Mouse (Mus musculus): ENCODE measurements at regions not wholly inside any gene's neighbourhood (a gene's known extent, or its start where the extent isn't known, plus 50 kb on each side); places are given as distances from the start of the nearest gene placed in this dataset.

DNA sequence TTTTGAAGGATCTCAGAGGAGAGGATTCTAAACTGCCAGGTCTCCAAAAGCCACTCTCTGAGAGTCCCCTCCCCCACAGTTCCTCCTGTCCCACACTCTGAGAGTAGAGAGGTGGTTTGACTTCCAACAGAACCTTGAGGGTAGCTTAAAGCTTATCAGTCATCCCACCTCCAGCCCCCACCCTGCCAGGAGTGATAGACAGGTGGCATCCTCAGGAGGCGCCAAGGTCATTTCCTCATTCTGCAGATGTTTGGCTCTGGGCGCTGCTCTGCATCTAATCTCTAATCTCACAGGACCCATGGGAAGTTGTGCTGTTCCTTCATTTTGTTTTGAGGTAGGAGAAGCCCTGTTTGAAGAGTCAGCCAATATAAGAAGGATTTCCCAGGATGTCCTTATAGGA lies 96.2 kb downstream of the Hes1 start:
- no peak for DNase-seq

DNA sequence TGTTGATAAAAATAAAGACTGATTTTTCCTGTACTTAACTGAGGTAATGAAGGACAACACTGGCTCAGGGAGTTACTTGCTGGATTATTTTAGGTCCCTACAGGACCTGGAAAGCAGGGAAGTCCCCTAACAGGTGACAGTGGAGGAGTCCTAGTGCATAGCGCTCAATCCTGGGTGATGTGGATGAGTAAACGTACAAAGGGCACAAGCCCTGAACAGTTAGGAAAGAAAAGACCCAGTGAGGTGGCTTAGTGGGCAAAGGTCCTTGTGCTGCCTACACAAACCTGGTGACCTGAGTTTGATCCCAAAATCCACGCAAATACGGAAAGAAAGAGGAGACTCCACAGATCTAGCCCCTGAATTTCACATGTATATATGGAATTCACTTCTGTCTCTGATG lies 99.1 kb downstream of the Hes1 start:
- no peak for DNase-seq

DNA sequence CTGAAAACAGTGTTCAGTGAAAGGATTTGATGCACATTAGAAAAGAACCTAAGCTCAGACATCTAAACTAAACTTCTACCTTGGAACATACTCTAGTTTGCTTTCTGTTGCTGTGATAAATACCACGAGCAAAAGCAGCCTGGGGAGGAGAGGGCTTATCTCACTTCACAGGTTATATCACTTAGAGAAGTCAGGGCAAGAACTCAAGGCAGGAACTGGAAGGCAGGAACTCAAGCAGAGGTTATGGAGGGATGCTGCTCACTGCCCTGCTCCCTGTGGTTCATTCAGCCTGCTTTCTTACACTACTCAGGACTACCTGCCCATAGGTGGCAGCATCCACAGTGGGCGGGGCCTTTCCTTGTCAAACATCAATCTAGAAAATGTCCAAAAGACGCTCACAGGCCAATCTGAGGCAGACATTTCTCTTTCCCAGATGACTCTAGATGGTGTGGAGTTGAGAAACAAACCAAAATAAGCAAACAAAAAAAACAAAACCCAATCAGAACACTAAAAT lies 101.5 kb downstream of the Hes1 start:
- no peak for DNase-seq

DNA sequence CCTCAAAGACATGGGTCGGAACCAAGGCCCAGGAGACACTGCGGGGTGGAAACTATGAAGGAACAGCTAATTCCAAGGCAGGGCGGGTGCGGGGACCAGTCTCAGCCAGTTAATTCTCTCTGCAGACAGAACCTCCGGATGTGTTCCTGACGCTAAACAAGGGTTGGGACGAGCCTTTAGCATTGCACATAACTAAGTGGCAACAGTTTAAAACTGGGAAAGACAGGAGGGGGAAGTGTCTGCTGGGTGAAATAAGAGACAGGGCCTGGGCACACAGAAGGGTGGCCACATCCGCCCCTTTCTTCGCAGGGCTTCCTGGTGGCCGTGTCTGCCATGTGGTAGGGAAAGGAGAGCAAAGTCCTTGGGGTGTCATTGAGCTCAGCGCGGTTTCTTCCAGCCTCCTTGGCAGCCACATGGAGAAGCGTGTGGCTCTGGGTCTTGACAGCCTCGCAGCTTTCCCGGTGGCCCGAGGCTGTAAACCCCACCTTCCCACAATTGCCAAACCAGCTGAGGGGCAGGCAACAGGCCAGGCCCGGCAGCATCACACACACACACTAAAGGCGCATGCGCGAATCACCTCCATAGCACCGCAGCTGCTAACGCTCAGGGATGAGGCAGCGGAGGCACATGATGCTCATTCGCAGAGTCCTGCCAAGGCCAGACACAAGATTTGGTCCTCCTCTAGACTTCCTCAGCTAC lies 95.8 kb downstream of the Cpn2 start:
- DNase-seq = peak; percentile 47

DNA sequence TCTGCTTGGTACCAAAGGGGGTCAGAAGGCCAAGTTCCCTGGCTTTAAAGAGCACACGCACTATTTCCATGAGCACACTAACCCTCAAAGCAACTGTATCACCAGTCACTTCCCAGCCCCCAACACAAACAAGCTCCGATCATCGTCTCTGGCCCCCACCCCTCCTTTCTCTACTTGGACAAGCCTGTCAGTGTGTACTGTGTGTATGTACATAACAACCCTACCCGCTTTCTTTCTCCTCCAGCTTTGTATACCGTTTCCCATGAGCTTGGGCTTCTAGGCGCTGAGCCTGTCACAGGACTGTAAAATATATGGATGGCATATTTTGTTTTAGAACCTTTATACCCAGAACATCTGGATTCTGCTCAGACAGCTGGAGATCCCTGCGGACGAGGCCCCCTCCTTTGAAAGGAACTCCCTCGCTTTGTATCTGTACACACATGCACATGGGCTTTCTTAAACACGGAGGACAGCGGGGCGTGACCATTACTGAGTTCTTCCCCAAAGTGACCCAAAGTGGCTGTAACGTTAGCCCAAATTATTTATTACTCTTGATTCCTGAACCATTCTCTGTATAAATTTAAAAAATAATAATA lies 95.1 kb downstream of the Cpn2 start:
- DNase-seq = no peak

DNA sequence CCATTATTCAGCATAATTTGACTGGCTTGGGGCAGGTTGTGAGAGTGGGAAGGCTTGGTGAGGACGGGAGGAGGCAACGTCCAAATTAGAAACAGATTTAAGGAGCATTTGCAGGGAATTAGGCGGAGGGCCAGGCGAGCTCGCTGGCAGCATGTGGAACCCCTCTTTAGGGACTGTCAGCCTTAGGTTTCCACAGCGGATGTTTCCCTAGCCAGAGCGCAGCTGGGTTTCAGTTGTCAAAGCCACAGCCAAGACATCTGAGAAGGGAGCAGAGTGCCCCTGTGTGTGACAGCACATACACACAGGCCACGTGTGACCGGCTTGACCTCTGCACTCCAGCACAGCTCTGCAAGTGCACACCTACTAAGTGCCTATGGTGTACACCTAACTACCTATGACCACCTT lies 94.5 kb downstream of the Cpn2 start:
- DNase-seq = peak; percentile 48

DNA sequence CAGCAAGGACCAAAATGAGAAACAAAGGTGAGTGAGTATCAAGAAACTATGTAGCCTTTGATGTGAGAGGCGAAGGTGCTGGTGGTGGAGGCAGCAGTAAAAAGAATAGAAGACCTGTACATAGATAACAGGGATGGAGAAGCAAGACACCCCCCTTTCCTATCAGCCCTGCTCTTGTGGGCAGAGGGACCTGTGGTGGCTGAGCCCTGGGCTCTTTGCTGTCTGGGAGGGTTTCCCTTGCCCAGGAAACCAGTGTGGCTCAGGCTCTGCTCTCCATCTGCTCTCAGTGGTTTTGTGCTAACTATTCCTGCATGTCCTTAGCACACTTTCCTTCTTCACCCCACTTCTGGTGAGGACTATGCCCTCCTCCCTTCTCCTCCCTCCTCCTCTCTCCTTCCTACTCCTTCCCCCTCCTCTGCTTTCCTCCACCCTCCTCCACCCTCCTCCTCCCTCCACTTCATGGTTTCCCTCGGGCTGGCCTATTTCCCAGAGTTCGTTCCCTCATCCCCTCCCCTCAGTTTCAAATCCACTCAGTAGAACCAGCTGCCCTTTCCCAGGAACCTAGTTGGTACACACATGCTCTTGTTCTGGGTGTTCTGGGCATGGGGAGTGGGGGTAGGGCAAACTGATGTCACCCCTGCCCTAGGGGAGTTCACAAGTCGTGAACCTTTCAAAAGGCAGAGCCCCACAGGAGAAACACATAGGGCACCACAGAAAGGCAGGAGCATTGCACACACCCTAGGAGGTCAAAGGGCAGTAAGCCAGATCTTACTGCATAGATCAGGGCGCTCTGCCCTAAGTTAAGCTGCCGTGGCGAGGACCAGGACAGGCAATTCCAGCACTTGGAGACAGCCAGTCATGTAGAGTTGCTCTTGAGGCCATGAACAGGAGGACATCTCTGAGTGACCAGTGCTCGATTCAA lies 93.1 kb downstream of the Cpn2 start:
- no peak for DNase-seq

DNA sequence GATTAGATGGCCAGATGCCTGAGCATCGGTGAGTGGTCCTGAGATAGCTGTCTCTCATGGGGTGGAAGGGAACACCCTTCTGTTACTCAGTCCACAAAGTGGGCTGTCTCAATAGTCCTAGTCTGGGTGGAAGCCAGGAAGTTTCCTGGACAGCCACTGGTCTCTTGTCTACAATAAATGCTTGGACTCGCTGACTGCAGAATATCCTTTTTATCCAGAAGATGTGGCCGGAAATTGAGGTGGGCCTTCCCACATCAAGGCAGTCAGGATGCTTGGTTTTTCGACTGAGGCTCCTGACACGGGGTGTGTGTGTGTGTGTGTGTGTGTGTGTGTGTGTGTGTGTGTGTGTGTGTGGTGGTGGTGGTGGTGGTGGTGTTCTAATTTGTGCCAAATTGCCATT lies 91.0 kb downstream of the Cpn2 start:
- no peak for DNase-seq

DNA sequence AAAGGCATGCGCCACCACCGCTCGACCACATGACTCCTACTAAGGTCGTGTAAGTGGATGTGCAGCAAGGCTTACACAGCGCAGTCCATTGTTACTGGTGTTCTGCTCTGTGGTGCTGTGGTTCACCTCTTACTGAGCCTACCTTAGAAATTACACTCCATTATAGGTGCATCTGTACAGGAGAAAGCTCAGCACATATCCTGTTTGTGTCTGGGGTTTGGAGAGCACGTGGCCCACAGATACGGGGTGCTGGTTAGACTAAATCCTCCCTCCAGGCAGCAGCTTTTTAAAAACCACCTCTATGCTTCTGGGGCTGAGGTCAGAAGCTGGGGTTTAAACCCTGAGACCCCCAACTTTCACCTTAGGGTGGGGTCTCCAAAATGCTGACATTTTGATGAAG lies 89.5 kb downstream of the Cpn2 start:
- no peak for DNase-seq

DNA sequence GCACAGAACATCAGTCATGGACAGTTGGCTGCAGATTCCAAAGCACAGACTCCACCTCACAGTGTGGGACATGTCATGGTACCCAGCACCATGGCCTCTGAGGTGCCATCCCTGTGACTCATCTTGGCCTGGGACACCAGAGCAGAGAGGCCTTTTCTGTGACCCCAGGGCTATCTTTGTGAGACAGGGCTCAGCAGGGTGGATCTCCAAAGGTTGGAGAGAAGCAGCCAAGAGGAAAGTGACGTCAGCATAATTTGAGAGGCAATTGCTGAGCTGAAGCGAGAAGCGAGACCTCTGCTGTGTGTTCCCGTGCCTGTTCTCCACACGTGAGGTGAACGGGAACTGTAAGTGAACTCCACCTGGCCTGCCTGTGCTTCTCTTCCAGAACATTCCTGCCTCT lies 88.7 kb downstream of the Cpn2 start:
- no peak for DNase-seq

DNA sequence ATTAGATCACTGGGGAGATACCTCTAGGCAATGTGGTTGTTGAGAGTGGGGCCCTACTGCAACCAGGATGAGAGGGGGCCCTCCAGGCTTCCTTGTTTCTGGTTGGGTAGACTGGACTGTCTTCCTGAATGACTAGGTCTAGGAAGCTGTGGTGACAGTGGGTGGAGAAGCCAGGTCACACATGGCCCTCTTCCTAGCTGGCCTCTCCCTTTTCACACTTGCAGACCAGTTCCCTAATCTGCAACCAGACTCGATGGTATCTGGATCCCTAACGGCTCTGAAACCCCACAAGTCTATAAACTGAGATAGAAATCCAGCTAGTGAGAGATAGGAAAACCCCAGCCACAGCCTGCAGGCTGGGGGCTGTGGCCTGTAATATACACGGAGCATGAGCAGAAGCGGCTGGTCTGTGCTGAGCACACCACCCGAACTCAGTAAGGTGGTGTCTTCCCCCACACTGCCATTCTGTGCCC lies 87.8 kb downstream of the Cpn2 start:
- DNase-seq = no peak

DNA sequence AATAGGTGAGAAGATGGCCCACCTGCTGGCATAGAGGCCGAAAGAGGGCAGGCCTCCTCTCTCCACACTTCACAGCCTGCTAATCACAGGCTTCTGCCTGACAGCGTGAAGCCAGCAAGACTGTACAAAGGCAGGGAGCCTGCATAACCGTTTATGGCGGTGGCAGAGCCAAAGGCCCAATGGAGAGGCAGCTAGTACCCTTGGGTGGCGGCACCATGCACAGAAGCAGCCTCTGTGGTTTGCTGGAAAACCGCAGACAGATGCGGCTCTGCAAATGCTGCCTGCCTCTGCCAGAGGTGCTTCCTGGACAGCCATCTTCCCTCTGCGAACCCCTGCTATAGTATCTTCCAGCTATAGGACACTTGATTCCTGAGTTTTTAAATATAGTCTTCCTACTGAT lies 86.2 kb downstream of the Cpn2 start:
- DNase-seq = no peak

DNA sequence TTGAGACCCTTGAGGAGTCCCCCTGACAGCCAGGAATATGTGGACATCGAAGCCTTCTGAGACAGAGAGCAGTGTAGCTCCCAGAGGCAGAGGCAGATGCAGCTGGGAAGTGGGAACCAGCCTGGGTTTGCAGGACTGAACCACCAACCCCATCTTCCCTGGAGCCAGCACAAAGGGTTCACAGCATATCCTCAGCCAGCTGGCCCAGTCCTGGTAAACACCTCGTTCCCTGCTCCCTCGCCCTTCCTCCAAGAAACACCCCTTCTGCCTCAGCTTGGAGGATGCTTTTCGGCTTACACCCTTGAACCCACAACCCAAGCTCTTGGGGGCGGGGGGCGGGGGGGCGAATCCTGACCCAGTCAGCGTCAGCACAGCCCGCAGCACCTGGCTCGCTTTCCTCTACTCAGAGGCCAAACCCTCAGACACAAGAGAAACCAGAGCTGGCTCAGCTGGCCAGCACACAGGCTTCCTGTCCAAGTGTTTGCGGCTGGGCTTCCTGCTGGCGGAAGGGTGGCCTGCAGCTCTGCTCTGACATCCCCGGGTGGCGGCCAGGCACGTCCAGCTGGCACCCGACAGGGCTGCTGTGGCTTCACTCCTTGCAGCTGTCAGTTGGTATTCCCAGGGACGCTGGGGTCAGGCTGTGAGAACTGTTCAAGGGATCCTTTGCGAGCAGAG lies 82.6 kb downstream of the Cpn2 start:
- DNase-seq = peak; percentile 84

DNA sequence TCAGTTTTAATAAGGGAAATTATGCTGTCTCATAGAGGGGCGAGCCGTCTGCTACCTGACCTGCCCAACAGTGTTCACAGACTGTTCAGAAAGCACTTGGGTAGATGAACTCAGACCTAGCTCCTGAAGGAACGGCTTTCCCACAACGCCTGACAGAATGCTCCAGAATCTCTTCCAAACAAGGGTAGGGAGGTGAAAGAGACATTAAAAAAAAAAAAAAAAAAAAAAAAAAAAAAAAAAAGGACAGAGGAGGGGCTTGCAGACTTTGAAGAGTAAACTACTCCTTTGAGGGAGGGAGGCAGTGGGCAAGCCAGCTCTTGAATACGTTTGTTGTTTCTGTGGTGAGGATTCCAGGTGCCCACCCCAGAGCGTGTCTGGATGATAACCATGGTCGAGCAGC lies 81.6 kb downstream of the Cpn2 start:
- DNase-seq = no peak

DNA sequence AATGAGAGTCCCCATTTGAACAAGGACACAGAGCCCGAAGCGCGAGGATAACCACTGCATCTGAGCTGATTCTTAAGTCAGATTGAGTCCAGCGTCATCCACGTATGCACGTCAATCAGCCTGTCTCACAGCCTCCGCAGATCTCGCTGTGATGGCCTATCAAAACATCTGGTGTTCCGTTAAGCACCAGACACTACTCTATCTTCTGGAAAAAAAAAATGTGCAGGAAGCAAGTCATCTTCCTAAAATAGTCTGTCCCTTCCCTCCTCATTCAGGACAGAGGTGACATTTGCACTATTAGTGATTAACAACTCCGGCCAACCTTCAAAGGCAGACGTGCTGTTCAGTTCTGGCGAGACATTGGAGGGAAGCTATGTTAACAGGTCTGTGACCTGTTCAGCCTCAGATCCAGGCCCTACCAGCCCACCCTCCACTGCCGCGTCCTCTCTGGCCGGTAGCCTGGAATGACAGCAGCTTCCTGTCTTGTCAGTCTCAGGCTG lies 81.0 kb downstream of the Cpn2 start:
- peak; percentile 49 for DNase-seq

DNA sequence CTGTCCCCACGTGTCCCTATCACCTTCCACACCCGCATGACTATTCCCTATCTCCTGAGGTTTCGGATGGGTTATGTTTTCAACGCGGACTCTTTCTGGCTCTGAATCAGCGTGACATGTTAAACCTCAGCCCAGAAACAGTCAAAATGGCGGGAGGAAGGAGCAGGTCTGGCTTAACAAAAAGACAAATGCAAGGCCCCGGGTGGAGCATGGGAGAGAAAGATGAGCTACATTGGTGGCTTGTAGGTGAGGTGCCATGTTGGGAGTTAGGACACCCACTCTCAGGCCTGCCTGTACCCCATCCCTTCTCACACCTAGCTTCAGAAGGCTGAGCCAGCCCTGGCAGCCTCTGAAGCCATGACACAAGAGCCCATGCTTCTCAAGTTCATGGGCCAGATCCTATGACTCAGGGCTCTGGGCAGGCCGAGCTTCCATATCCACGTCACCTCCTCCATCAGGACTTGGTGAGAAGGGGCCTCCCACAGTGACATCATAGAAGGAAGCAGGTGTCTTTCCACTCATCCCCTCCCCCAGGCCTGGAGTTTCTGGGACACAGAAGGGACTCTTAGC lies 80.5 kb downstream of the Cpn2 start:
- peak; percentile 64 for DNase-seq

DNA sequence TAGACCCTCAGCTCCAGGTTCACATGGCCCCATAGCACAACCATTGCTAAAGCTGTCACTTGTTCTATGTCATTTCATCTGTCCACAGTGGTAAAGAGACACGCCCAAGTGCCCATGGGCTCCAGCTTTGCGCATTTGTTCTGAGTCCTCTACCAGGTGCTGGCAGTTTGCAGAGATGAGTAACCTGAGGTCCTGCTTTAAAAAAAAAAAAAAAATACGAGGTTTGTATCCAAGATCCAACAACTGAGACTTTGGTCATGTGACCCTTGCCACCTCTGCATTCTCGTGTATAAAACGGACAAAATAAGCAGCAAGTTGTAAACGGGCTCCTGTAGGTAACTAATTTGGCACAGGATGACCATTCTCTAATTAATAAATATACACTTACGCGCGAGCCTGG lies 79.9 kb downstream of the Cpn2 start:
- DNase-seq = no peak

DNA sequence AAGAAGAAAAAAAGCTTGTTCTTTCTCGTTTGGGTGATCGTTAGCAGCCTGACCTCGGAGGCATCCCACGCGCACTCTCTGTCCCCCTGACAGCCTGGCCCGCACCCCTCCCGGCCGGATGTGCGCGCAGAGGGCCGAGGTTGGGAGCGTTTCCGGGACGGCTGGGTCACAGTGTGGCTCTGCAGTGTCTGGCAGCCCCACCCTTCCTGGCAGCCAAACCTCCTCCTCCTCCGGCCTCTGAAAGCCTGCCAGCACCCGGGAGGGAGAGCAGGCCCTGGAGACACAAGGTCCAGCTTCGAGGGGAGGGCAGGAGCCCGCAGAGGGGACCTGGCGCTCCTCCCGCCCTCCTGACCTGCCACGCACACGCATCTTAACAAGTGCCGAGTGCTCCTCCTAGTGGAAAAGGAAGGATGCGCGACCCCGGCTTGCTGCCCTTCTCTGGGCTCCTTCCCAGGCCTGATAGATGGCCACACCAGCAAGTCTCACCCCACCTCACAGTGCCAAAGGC lies 79.3 kb downstream of the Cpn2 start:
- peak; percentile 97 for DNase-seq

DNA sequence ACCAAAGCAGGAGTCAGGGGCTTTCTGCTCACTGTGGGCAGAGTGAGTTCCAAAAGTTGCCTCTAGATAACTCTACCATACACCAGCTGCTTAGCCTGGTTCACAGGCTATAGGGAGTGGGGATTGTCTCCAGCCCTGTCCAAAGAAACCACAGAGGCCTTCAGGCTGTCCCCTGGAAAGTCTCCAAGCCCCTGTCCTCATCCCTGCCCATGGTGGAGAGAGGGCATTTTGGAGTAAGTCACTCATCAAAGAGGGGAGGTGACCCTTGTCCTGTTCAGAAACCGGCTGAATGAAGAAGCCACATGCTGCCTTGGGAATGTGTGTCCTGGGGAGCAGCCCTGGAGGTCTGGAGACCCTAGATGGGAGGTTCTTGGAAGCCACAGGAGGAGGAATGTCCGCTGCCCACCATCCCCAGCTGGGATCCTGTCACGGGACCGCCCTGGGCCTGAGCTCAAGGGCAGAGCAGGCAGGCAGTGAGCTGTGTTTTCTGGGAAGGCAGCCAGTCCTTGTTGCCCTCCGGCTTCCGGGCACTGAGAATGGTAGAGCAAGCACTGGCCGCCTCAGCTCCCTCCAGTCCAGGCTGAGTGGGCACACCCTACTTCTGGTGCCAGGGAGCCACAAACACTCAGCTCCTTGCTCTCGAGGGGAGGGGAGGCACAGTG lies 78.4 kb downstream of the Cpn2 start:
- peak; percentile 88 for DNase-seq

DNA sequence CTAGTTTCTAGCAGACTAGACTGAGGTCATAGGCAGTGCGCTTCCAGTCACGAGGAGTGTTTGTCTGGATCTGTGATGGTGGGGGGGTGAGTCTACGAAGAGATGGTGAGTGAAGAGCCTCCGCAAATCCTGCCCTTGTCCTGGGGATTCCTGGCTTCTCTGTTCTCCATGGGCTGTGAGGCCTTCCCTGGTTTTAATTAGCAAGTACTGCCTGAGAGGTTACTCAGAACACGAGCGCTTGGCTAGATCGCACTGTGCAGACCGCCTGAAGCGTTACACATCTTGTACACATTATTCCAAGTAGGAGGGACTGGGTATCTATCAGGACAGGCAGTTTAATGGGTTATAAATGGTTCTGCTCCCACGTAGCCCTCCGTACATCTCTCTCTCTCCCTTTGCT lies 76.9 kb downstream of the Cpn2 start:
- no peak for DNase-seq

DNA sequence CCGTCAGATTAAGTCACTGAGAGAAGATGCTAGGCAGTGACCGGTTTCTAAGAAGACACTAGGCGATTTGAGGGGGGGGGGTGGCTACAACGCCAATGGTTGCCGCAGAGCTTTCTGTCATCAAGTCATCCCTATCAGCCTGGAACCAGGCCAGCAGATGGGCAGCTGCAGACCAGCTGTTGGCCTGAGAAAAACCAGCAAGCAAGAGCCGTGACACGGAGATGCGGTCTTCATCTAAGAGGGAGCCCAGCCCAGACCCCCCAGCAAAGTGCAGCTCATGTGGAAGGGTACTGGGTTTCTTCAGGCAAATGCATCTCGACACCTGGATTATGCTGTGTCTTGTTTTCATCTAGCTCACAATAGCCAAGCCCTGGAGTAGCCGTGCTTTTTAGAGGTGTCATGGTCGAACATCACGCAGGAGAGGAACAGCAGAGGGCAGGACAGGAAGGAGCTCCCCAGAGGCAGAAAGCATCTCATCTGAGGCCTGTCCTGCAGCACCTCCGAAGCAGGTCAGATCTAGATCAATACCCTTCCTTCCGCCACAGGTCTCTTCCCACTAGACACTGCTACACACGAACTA lies 76.3 kb downstream of the Cpn2 start:
- no peak for DNase-seq
